Mouse (Mus musculus) brain, embryonic 14.5 days (tissue): ENCODE measurements at regions not wholly inside any gene's neighbourhood (a gene's known extent, or its start where the extent isn't known, plus 50 kb on each side); places are given as distances from the start of the nearest gene placed in this dataset.

Source experiments
- DNase-seq: peaks from one replicate; pipeline ENCODE4 v3.0.0-alpha.2; 2011; ENCODE audit warnings: low read depth
- CTCF ChIP-seq: fragments of 200-500 bp; IDR thresholded peaks from 2 replicates; pipeline ENCODE4 v1.5.1; 2012; ENCODE audit warnings: inconsistent platforms, mild to moderate bottlenecking, moderate library complexity, borderline replicate concordance; ENCODE audit not compliant: insufficient read depth, insufficient read length; ENCODE audit errors: extremely low read depth
- POLR2A ChIP-seq: fragments of 200-500 bp; IDR thresholded peaks from 2 replicates; pipeline ENCODE4 v1.6.1; 2012; ENCODE audit warnings: mild to moderate bottlenecking, inconsistent platforms, borderline replicate concordance; ENCODE audit not compliant: poor library complexity, insufficient read depth, insufficient read length, severe bottlenecking; ENCODE audit errors: extremely low read depth

GRCm38 (mm10) chr1:88909864-88910573, 160.2 kb upstream of the Sh3bp4 start:
- no peak for TF ChIP-seq CTCF
- TF ChIP-seq POLR2A, result no peak
- DNase-seq, result peak; percentile 87

- no peak for DNase-seq
- TF ChIP-seq CTCF, result no peak
- no peak for TF ChIP-seq POLR2A
Measured at GRCm38 (mm10) chr1:88911724-88912123, 158.5 kb upstream of the Sh3bp4 start.

- peak; percentile 55 for DNase-seq
- no peak for TF ChIP-seq CTCF
- no peak for TF ChIP-seq POLR2A
Measured at GRCm38 (mm10) chr1:88916531-88917050, 153.6 kb upstream of the Sh3bp4 start.

- TF ChIP-seq CTCF (no peak), POLR2A (no peak)
- no peak for DNase-seq
Measured at GRCm38 (mm10) chr1:88921401-88921800, 148.8 kb upstream of the Sh3bp4 start.

- TF ChIP-seq CTCF (no peak), POLR2A (no peak)
- DNase-seq, result peak; percentile 96
Measured at GRCm38 (mm10) chr1:88923791-88924581, 146.2 kb upstream of the Sh3bp4 start.

GRCm38 (mm10) chr1:88935191-88935590, 135.0 kb upstream of the Sh3bp4 start:
- no peak for DNase-seq

GRCm38 (mm10) chr1:88935779-88936178, 134.4 kb upstream of the Sh3bp4 start:
- DNase-seq, result no peak
- TF ChIP-seq CTCF, result no peak
- TF ChIP-seq POLR2A, result no peak

More at GRCm38 (mm10) chr1:88935191-88935590, 135.0 kb upstream of the Sh3bp4 start:
- TF ChIP-seq POLR2A, result no peak
- no peak for TF ChIP-seq CTCF

- DNase-seq, result peak; percentile 67
- TF ChIP-seq CTCF (no peak), POLR2A (no peak)
Measured at GRCm38 (mm10) chr1:88937327-88937726, 132.9 kb upstream of the Sh3bp4 start.

- no peak for TF ChIP-seq POLR2A
- TF ChIP-seq CTCF, result no peak
- no peak for DNase-seq
Measured at GRCm38 (mm10) chr1:88938458-88938857, 131.8 kb upstream of the Sh3bp4 start.

GRCm38 (mm10) chr1:88943039-88943438, 127.2 kb upstream of the Sh3bp4 start:
- DNase-seq, result peak; percentile 47
- TF ChIP-seq CTCF (no peak), POLR2A (no peak)

- DNase-seq, result no peak
- TF ChIP-seq CTCF (no peak), POLR2A (no peak)
Measured at GRCm38 (mm10) chr1:88945868-88946267, 124.3 kb upstream of the Sh3bp4 start.

- DNase-seq, result no peak
- TF ChIP-seq CTCF, result no peak
- no peak for TF ChIP-seq POLR2A
Measured at GRCm38 (mm10) chr1:88946374-88946773, 123.8 kb upstream of the Sh3bp4 start.

- DNase-seq, result no peak
- no peak for TF ChIP-seq CTCF
- no peak for TF ChIP-seq POLR2A
Measured at GRCm38 (mm10) chr1:88949911-88950310, 120.3 kb upstream of the Sh3bp4 start.
